Mouse (Mus musculus) kidney, postnatal 36 days (tissue): Measurements from ENCODE around the gene Zc3h4.

ENCODE experiments used
- DNase-seq, 2 experiments: peaks; one replicate each; pipeline ENCODE4 v3.0.0; 2021 to 2022; ENCODE audit warnings: mixed read lengths in 2 of 2

Zc3h4 gene

GRCm38 (mm10) chr7:16477628-16478027 lies 76.9 kb downstream of the Zc3h4 start, which contains the start of gene Npas1:
Gene Npas1, minus strand, starts transcription at chr7:16477728.
- no peak for DNase-seq
